Mouse (Mus musculus) embryonic facial prominence, embryonic 13.5 days (tissue): Measurements from ENCODE around the gene Tmco1. TPM values are rescaled to one million over a fixed set of nuclear protein-coding genes. Genes with fewer than 3 reads are reported as not detected.

Experiments
- ATAC-seq: fragments of 200-750 bp; cut with Nextera tagmentation; 2 replicates; pipeline ENCODE4 v1.8.0; 2017; ENCODE audit warnings: low read depth; ENCODE audit not compliant: insufficient number of reproducible peaks, insufficient read depth, low FRiP score, low TSS enrichment
- H3K27ac ChIP-seq: fragments of 300-500 bp; sonication (generic); 2 replicates; pipeline ENCODE4 v1.5.1; 2015; ENCODE audit warnings: moderate library complexity, mild to moderate bottlenecking, inconsistent platforms
- H3K27me3 ChIP-seq: fragments of 300-500 bp; sonication (generic); 2 replicates; pipeline ENCODE4 v1.6.1; 2015; ENCODE audit warnings: mild to moderate bottlenecking, inconsistent platforms
- H3K36me3 ChIP-seq: fragments of 300-500 bp; sonication (generic); 2 replicates; pipeline ENCODE4 v1.6.1; 2015; ENCODE audit warnings: mild to moderate bottlenecking, inconsistent platforms
- H3K4me1 ChIP-seq: fragments of 300-500 bp; sonication (generic); 2 replicates; pipeline ENCODE4 v1.6.1; 2015; ENCODE audit warnings: inconsistent platforms
- H3K4me2 ChIP-seq: fragments of 300-500 bp; sonication (generic); 2 replicates; pipeline ENCODE4 v1.6.1; 2015; ENCODE audit warnings: moderate library complexity, mild to moderate bottlenecking, inconsistent platforms
- H3K4me3 ChIP-seq: fragments of 300-500 bp; sonication (generic); 2 replicates; pipeline ENCODE4 v1.5.1; 2015; ENCODE audit warnings: mild to moderate bottlenecking, inconsistent platforms
- H3K9ac ChIP-seq: fragments of 300-500 bp; sonication (generic); 2 replicates; pipeline ENCODE4 v1.6.1; 2015; ENCODE audit warnings: mild to moderate bottlenecking, inconsistent platforms
- H3K9me3 ChIP-seq: fragments of 300-500 bp; sonication (generic); 2 replicates; pipeline ENCODE4 v1.6.1; 2016; ENCODE audit warnings: inconsistent platforms
- WGBS: fragments of 180-500 bp; shearing (Covaris S2); methylation state at CpG from one replicate; pipeline ENCODE4 v1.1.7; 2015; ENCODE audit warnings: mixed read lengths; 5-methylcytosine and 5-hydroxymethylcytosine counted together
- microRNA-seq: library from miRNA; unstranded; fragments of <30 nt; microRNA quantifications from one replicate; pipeline ENCODE4, GENCODE M21; 2016
- polyA plus RNA-seq: library from polyadenylated mRNA; unstranded; fragments of >200 nt; fragmentation: Nextera tagmentation; extraction: Ambion mirVana; gene quantifications from 2 replicates; pipeline ENCODE4 v1.2.1, GENCODE M21; 2015

Gene Tmco1
- polyA plus RNA-seq, 1 experiment from 2014 or later = 82.1 TPM

- no peak overlapping the region for H3K4me2 ChIP-seq
- no peak overlapping the region for H3K27ac ChIP-seq
- ATAC-seq = no peak
- no peak overlapping the region for H3K9ac ChIP-seq
- no peaks in the 10 kb centered on the region for H3K27me3 ChIP-seq
- no peaks in the 10 kb centered on the region for H3K9me3 ChIP-seq
- H3K36me3 ChIP-seq = peaks cover 9% of the 10 kb centered on the region; the same call in 1 of the 2 replicates
- H3K4me1 ChIP-seq = 0 out of 2 replicates have a peak, but pooled peaks cover 4% of the 10 kb centered on the region
- no peak overlapping the region for H3K4me3 ChIP-seq
- WGBS = 87% methylated on average over 2 of the region's 2 CpGs
Measured at GRCm38 (mm10) chr1:167380223-167380622, 72.0 kb downstream of the Tmco1 start.

GRCm38 (mm10) chr1:167381050-167382015 is 73.2 kb downstream of the Tmco1 start:
- Histone ChIP-seq H3K9ac (no peak overlapping the region), H3K4me1 (0 out of 2 replicates have a peak, but pooled peaks cover 4% of the 10 kb centered on the region), H3K9me3 (no peaks in the 10 kb centered on the region), H3K4me3 (no peak overlapping the region), H3K4me2 (no peak overlapping the region), H3K36me3 (peaks cover 2% of the 10 kb centered on the region; the same call in 1 of the 2 replicates), H3K27me3 (no peaks in the 10 kb centered on the region), H3K27ac (no peak overlapping the region)
- ATAC-seq = no peak
- 82% methylated on average over 8 of the region's 8 CpGs for WGBS

GRCm38 (mm10) chr1:167382316-167382715 is 74.1 kb downstream of the Tmco1 start:
- WGBS = 86% methylated on average over 7 of the region's 7 CpGs
- H3K4me3 ChIP-seq = no peak overlapping the region
- no peak for ATAC-seq
- no peak overlapping the region for H3K27ac ChIP-seq
- H3K9ac ChIP-seq = no peak overlapping the region
- H3K4me2 ChIP-seq = no peak overlapping the region
- 0 out of 2 replicates have a peak, but pooled peaks cover 4% of the 10 kb centered on the region for H3K4me1 ChIP-seq
- H3K36me3 ChIP-seq = no peaks in the 10 kb centered on the region
- H3K9me3 ChIP-seq = no peaks in the 10 kb centered on the region
- H3K27me3 ChIP-seq = no peaks in the 10 kb centered on the region

GRCm38 (mm10) chr1:167382763-167383162 is 74.6 kb downstream of the Tmco1 start:
- H3K36me3 ChIP-seq = no peaks in the 10 kb centered on the region
- no peak overlapping the region for H3K27ac ChIP-seq
- H3K4me3 ChIP-seq = no peak overlapping the region
- no peaks in the 10 kb centered on the region for H3K9me3 ChIP-seq
- WGBS = 86% methylated on average over 5 of the region's 5 CpGs
- no peak overlapping the region for H3K4me2 ChIP-seq
- no peak overlapping the region for H3K9ac ChIP-seq
- 0 out of 2 replicates have a peak, but pooled peaks cover 4% of the 10 kb centered on the region for H3K4me1 ChIP-seq
- H3K27me3 ChIP-seq = no peaks in the 10 kb centered on the region
- ATAC-seq = no peak

GRCm38 (mm10) chr1:167383178-167383577 is 75.0 kb downstream of the Tmco1 start:
- WGBS = 86% methylated on average over 5 of the region's 5 CpGs
- H3K4me2 ChIP-seq = no peak overlapping the region
- H3K27me3 ChIP-seq = no peaks in the 10 kb centered on the region
- ATAC-seq = no peak
- H3K9me3 ChIP-seq = no peaks in the 10 kb centered on the region
- H3K9ac ChIP-seq = no peak overlapping the region
- H3K4me3 ChIP-seq = no peak overlapping the region
- no peaks in the 10 kb centered on the region for H3K36me3 ChIP-seq
- H3K4me1 ChIP-seq = 0 out of 2 replicates have a peak, but pooled peaks cover under 1% of the 10 kb centered on the region
- no peak overlapping the region for H3K27ac ChIP-seq

Small RNA genes within 50 kb of the gene (microRNA-seq; reads per million reads assigned to microRNA genes)
- 1.7 reads per million for gene Gm25911
- gene Mir6347 = not detected

Other genes starting within 250 kb of the Tmco1 start
- 80.7 and 87.8 TPM in 2 replicates for gene Uck2, start 23.1 kb upstream of the Tmco1 start, polyA plus RNA-seq
- 57.6 and 59.9 TPM in 2 replicates for gene Aldh9a1, start 41.6 kb downstream of the Tmco1 start, polyA plus RNA-seq
- gene Mgst3, start 85.5 kb downstream of the Tmco1 start, polyA plus RNA-seq = 41.6 and 49.8 TPM in 2 replicates
- gene Lrrc52, start 158.4 kb downstream of the Tmco1 start, polyA plus RNA-seq = not detected in 2 replicates